Mouse (Mus musculus) brown adipose tissue, adult 24 weeks (tissue): ENCODE measurements at regions not wholly inside any gene's neighbourhood (a gene's known extent, or its start where the extent isn't known, plus 50 kb on each side); places are given as distances from the start of the nearest gene placed in this dataset.

Source experiments
- H3K27ac ChIP-seq: fragments of 200-500 bp; replicated peaks from 2 replicates; pipeline ENCODE4 v1.5.1; 2012; ENCODE audit warnings: low read depth, mild to moderate bottlenecking, low read length
- H3K4me1 ChIP-seq: fragments of 200-500 bp; 2 replicates; pipeline ENCODE4 v1.6.1; 2012; ENCODE audit warnings: low read length, mixed read lengths; ENCODE audit not compliant: control insufficient read depth, insufficient read depth, insufficient read length
- H3K4me3 ChIP-seq: fragments of 200-500 bp; 2 replicates; pipeline ENCODE4 v1.5.1; 2012; ENCODE audit warnings: low read depth, mild to moderate bottlenecking, low read length, moderate library complexity; ENCODE audit not compliant: insufficient read depth

DNA sequence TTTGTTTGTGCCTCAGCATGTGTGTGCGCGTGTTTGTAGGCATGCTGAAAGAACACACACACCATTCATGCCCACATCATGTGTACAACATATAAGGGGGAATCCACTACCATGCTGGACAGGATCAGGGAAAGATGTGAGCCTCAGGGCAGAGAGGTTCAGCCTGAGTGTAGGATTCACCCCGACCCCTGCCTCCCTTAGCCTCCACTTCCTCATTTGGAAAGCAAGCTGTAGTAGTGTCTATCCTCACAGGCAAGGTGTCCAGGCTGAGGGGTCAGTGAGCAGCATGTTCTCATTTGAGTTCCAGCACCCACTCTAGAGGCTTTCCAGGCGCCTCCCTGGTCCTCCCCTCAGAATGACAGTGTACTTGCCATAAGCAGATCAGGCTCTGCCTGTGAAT lies 470.5 kb downstream of the Rps24 start:
- H3K4me1 ChIP-seq: no peaks in the 10 kb centered on the region
- no peak overlapping the region for H3K4me3 ChIP-seq
- H3K27ac ChIP-seq: no peak overlapping the region

DNA sequence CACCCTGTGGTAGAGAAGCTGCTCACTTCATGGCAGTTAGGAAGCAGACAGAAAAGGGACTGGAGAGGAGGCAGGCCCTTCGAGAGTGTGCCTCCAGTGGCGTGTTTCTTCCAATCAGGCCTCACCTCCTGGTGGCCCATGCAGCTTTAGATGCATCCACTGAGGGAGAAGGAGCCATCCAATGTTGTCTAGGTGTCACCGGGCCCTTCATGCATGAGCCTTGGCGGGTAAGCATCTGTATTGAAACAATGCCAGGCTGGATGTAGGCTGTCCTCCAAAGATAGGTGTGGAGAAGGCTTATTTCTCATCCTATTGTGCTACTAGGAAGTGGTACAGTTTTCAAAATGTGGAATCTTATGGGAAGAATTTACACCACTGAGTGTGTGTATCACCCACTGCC lies 471.9 kb downstream of the Rps24 start:
- Histone ChIP-seq H3K4me3 (no peak overlapping the region), H3K4me1 (no peaks in the 10 kb centered on the region), H3K27ac (no peak overlapping the region)

DNA sequence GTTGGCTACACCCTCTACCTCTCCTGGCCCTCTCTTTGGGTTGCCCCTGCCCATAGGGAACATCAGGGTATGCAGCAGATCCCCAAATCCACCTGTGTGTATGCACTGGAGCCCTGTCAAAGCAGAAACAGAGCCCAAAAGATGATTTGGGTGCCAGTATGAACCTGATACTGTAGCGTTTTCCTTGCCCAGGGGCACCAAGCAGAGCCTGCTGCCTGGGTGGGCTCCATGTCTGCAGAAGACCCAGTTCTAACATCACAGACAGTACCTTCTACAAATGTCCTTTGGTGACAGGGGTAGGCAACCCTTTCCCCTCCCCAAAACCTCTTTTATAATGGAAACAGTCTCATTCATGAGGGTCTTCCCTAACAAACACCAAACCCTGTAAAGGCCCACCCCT lies 472.5 kb downstream of the Rps24 start:
- Histone ChIP-seq H3K27ac (no peak overlapping the region), H3K4me1 (no peaks in the 10 kb centered on the region), H3K4me3 (no peak overlapping the region)

DNA sequence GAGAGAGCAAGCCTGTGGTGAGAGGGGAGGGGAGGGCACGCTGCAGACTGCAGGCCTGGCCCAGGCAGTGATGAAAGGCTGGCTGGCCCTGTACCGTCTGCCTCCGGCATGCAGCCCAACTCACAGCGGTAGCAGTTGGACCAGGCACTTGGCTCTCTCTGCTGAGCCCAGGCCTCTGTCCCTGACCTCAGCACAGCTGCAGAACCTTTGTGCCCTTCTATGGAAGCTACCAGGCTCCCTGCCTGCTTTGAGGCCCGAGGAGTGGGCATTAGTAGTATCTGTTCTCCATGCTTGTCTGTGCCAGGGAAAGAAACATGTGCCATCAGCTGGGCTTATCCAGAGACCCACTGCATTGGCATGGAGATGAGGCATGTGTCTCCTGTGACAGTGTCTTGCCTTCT lies 473.2 kb downstream of the Rps24 start:
- Histone ChIP-seq H3K27ac (no peak overlapping the region), H3K4me1 (no peaks in the 10 kb centered on the region), H3K4me3 (no peak overlapping the region)

GRCm38 (mm10) chr14:24960875-24961274 lies 473.9 kb downstream of the Rps24 start:
- no peak overlapping the region for H3K27ac ChIP-seq
- H3K4me3 ChIP-seq: no peak overlapping the region
- H3K4me1 ChIP-seq: no peaks in the 10 kb centered on the region

DNA sequence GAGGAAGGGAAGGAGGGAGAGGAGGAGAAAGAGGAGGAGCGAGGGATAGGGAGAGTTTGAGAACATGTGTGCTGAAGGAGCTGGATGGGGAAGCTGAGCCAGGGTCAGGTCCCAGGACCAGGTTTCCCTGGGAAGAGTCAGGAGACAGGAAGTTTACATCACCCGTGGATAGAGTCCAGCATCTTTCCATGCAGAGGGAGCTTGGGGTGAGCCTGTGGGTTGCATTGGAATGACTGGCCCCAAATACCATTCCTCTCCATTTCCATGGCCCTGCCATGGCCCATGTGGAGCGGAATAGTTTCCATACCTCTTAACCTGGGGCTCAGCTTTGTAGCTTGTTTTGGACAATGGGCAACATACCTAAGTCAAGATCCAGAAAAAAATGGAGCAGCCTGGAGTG lies 474.8 kb downstream of the Rps24 start:
- Histone ChIP-seq H3K4me3 (no peak overlapping the region), H3K4me1 (no peaks in the 10 kb centered on the region), H3K27ac (no peak overlapping the region)

DNA sequence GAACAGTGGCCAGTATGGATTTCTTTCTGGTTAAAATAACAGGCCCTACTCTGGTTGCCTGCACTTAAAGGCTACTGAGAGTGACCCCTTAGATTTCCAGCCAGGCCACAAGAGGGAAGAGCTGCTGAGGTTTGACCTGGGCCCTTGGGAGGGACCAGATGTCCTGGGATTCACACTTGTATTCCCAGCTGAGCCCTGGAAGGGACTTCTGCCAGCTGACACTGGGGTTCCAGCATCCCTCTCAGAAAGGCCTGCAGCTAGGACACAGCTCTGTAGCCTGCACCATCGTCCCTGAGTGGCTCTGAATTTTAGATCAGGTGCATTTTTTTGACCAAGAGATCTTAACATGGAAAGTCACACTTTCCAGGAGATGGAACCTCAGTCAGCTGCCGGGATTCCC lies 482.7 kb downstream of the Rps24 start:
- no peaks in the 10 kb centered on the region for H3K4me1 ChIP-seq
- H3K27ac ChIP-seq: no peak overlapping the region
- H3K4me3 ChIP-seq: no peak overlapping the region

DNA sequence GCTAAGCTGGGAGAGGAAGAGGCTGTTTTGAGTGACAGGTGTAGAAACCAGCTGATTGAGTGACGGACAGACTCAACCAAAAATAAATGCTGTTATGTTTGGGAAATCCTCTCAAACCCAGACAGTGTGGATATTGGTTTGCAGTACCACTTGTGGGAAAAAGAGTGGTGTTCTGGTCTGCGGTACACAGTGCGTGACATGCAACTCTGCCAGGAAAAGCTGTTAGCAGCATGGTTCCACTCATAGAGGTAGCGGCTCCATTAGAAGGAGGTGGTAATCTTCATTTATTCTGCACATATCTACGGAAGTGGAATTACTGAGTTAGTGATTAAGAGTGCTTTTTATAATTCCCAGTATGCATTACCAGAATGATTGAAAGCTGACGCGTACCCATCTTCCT lies 485.4 kb downstream of the Rps24 start:
- no peaks in the 10 kb centered on the region for H3K4me1 ChIP-seq
- H3K4me3 ChIP-seq: no peak overlapping the region
- no peak overlapping the region for H3K27ac ChIP-seq

- Histone ChIP-seq H3K4me1 (no peaks in the 10 kb centered on the region), H3K27ac (no peak overlapping the region), H3K4me3 (no peak overlapping the region)
Measured at GRCm38 (mm10) chr14:24973039-24973438, 485.9 kb upstream of the Zmiz1 start.

DNA sequence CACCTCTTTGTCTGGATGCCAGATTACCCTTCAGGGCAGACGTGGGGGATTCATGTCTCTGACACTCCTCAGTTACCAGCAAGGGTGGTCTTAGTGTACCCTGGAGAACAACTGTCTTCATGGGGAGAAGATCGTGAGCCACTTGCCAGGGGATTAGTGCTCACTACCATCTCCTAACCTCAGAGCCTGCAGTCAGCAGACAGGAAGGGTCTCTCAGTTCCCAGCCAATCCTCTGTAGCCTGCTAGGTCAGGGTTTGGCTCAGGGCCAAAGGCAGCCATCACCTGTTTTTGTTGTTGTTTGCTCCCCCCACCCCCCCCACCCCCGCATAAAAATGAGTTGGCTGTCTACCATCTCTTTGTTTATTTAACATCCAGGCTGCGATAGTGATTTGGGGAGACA lies 485.4 kb upstream of the Zmiz1 start:
- Histone ChIP-seq H3K27ac (no peak overlapping the region), H3K4me1 (no peaks in the 10 kb centered on the region), H3K4me3 (no peak overlapping the region)

DNA sequence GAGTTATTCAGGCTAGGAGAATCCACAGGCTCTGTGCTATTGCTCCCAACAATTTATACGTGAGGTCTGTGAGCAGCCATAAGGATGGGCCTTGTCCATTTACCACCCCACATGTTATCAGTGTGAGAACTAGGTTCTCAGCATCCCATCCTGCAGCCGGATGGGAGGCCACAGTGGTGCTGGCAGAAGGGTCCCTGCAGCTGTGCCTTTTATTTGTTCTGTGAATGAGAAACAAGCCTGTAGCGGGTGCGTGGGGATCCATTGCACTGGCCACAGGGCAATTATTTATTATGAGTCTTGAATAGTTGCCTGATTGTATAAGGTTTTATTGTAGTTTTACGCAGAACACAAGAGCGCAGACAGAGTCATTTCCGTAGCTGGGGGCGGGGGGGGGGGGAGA lies 476.5 kb upstream of the Zmiz1 start:
- Histone ChIP-seq H3K4me1 (no peaks in the 10 kb centered on the region), H3K27ac (no peak overlapping the region), H3K4me3 (no peak overlapping the region)

DNA sequence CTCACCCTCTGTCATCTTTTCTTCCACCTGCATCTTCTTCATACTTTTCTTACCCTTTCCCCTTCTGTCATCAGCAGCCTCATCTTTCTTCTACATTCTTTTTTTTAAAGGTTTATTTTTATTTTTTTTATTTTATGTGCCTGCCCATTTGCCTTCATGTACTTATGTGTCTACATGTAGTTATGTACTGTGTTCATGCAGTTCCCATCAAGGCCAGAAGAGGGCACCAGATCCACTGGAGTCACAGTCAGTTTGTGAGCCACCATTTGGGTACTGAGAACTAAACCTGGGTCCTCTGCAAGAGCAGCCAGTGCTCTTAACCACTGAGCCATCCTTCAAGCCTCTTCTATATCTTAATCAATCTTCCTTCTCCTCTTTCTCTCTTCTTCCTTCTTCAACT lies 475.7 kb upstream of the Zmiz1 start:
- no peak overlapping the region for H3K27ac ChIP-seq
- H3K4me3 ChIP-seq: no peak overlapping the region

DNA sequence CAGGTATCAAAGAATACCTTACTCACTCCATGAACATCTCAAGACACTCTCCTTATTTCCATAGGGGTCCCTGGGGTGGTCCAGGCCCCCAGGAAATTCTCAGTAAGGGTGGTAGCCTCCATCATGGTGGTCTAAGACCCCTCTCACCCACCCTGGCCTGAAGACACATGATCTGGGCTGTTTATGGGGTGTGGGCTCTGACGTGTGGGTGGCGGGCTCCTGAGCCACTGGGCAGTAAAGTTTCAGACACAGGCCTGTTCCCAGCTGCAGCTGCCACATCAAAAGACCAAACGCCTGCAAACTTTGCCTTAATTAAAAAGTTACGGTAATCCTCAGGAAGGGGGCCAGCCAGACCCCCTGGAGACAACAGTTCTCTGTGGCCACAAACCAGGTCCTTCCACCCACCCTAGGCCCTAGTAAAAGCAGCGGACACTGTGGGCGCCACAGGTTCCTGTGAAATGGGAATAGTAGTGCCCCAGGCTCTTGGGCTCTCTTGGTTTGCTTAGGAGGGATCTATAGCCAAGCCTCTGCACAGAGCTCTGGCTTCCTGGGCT lies 473.1 kb upstream of the Zmiz1 start:
- Histone ChIP-seq H3K4me1 (no peaks in the 10 kb centered on the region), H3K27ac (no peak overlapping the region), H3K4me3 (no peak overlapping the region)

More for the DNA sequence above, 475.7 kb upstream of the Zmiz1 start:
- H3K4me1 ChIP-seq: no peaks in the 10 kb centered on the region

GRCm38 (mm10) chr14:24986404-24986803 lies 472.6 kb upstream of the Zmiz1 start:
- Histone ChIP-seq H3K4me1 (no peaks in the 10 kb centered on the region), H3K4me3 (no peak overlapping the region), H3K27ac (no peak overlapping the region)

DNA sequence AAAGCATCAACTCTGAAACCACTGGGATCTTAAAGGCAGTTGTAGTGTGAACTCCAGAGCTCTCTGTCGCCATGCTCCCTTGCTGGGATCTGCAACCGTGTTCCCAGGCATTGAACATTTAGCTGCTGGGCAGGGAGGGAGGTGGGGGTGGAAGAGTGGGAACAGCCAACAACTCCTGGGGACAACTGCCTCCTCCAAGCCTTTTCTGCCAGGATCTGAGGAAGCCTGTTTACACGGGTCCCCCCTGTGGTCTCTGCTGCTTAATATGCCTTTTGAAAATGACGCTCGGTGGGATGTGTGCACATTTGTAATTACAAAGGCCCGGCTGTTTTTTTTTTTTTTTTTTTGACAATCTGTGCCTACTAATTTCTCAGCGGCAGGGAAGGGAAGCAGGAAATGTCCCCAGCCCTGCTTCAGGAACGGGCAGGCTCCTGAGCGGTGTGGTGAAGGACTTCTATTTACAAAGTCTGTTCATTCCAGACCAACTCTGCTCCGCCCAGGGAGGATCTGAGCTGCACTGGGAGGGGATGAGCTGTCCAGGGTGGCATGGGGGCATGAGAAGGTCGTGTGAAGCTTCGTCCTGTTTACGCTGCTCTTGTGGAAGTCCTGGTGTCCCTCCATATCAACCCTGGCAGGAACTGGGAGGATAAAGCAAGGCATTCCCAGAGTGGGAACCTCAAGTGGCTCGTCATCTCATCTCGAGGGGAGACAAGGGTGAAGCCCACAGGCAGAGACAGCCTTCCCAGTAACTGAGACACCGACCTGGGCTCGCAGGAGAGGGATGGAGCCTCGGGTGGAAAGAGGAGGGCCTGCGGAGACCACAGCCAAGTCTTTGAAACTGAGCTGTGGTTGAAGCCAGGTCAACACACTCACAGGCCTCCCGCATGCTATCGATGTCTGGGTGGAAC lies 465.0 kb upstream of the Zmiz1 start:
- Histone ChIP-seq H3K4me1 (no peaks in the 10 kb centered on the region), H3K27ac (no peak overlapping the region), H3K4me3 (no peak overlapping the region)

DNA sequence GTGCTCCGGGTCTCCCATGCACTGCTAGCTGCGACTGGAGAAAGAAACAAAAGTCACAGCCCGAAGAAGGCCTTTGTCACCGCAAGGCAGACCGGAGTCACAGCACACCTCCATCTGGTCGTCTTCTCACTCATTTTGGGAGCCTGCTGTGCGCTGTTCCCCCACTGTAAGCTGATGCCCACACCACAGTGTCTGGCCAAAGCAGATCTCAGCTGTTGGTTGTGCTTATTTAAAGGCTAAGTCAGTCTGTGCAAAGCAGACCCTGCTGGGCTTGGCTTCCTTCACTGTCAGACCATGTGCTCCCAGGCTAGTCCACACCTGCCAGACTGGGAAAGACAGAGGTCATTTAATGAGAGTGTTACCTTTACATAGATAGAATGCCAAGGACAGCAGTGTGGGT lies 463.8 kb upstream of the Zmiz1 start:
- H3K4me1 ChIP-seq: no peaks in the 10 kb centered on the region
- H3K27ac ChIP-seq: no peak overlapping the region
- H3K4me3 ChIP-seq: no peak overlapping the region
